Mouse (Mus musculus) intestine, postnatal 0 days (tissue): Measurements from ENCODE around the gene Apobr. TPM values are rescaled to one million over a fixed set of nuclear protein-coding genes. Genes with fewer than 3 reads are reported as not detected.

Source experiments
- ATAC-seq: fragments of 200-750 bp; cut with Nextera tagmentation; 2 replicates; pipeline ENCODE4 v1.8.0; 2017; ENCODE audit warnings: mild to moderate bottlenecking, moderate TSS enrichment, moderate library complexity
- H3K27ac ChIP-seq: fragments of 300-500 bp; sonication (generic); 2 replicates; pipeline ENCODE4 v1.5.1; 2014; ENCODE audit warnings: mild to moderate bottlenecking, low read depth, low read length, moderate library complexity
- H3K27me3 ChIP-seq: fragments of 300-500 bp; sonication (generic); replicated peaks from 2 replicates; pipeline ENCODE4 v1.6.1; 2014; ENCODE audit warnings: low read length, mixed read lengths; ENCODE audit not compliant: control insufficient read depth, insufficient read depth
- H3K36me3 ChIP-seq: fragments of 300-500 bp; sonication (generic); 2 replicates; pipeline ENCODE4 v1.6.1; 2014; ENCODE audit warnings: mild to moderate bottlenecking, moderate library complexity; ENCODE audit not compliant: control insufficient read depth, insufficient read depth
- H3K4me1 ChIP-seq: fragments of 300-500 bp; sonication (generic); replicated peaks from 2 replicates; pipeline ENCODE4 v1.6.1; 2014; ENCODE audit warnings: antibody characterized with exemption, low read length, mixed read lengths; ENCODE audit not compliant: control insufficient read depth, insufficient read depth
- H3K4me2 ChIP-seq: fragments of 300-500 bp; sonication (generic); replicated peaks from 2 replicates; pipeline ENCODE4 v1.6.1; 2014; ENCODE audit warnings: low read depth, mild to moderate bottlenecking, moderate library complexity
- H3K4me3 ChIP-seq: fragments of 300-500 bp; sonication (generic); 2 replicates; pipeline ENCODE4 v1.5.1; 2014; ENCODE audit warnings: low read depth, low read length
- H3K9ac ChIP-seq: fragments of 300-500 bp; sonication (generic); 2 replicates; pipeline ENCODE4 v1.6.1; 2014; ENCODE audit warnings: mild to moderate bottlenecking, low read depth, low read length
- H3K9me3 ChIP-seq: fragments of 300-500 bp; sonication (generic); 2 replicates; pipeline ENCODE4 v1.6.1; 2016; ENCODE audit warnings: mixed run types; ENCODE audit not compliant: control insufficient read depth
- CTCF ChIP-seq: sonication (generic); IDR thresholded peaks from 2 replicates; pipeline ENCODE4 v1.5.1; 2016; ENCODE audit warnings: low read depth, mild to moderate bottlenecking, control low read depth, antibody characterized with exemption, moderate library complexity
- whole genome bisulfite sequencing: fragments of 180-500 bp; shearing (Covaris S2); extraction: QIAGEN DNeasy Blood & Tissue Kit; methylation state at CpG from one replicate; pipeline ENCODE4 v1.1.7; 2014; 5-methylcytosine and 5-hydroxymethylcytosine counted together
- polyA plus RNA-seq: library from polyadenylated mRNA; unstranded; fragments of >200 nt; fragmentation: Nextera tagmentation; extraction: Ambion mirVana; gene quantifications from 2 replicates; pipeline ENCODE4 v1.2.1, GENCODE M21; 2015

The Apobr gene
- polyA plus RNA-seq, 1 experiment from 2014 or later, result 0.57 TPM

GRCm38 (mm10) chr7:126587779-126588178, 3.0 kb downstream of the Apobr start:
- ATAC-seq, result no peak
- Histone ChIP-seq H3K4me3 (no peak overlapping the region), H3K9ac (no peak overlapping the region), H3K27me3 (0 out of 2 replicates have a peak, but pooled peaks cover 2% of the 10 kb centered on the region), H3K27ac (no peak overlapping the region), H3K9me3 (no peaks in the 10 kb centered on the region), H3K4me1 (no peaks in the 10 kb centered on the region), H3K36me3 (no peaks in the 10 kb centered on the region), H3K4me2 (0 out of 2 replicates have a peak overlapping the region, but pooled peaks have one; percentile 21)
- WGBS, result 17% methylated on average over 16 of the region's 16 CpGs
- TF ChIP-seq CTCF, result peak; percentile 86

- 78% methylated on average over 11 of the region's 11 CpGs for WGBS
- no peak for ATAC-seq
- Histone ChIP-seq H3K9me3 (no peaks in the 10 kb centered on the region), H3K27me3 (no peaks in the 10 kb centered on the region), H3K4me3 (no peak within 1 kb of the TSS), H3K4me1 (no peaks in the 10 kb centered on the region), H3K9ac (no peak within 1 kb of the TSS), H3K4me2 (no peak within 1 kb of the TSS), H3K27ac (no peak within 1 kb of the TSS), H3K36me3 (no peaks in the 10 kb centered on the region)
- TF ChIP-seq CTCF, result no peak
Observed at GRCm38 (mm10) chr7:126594862-126595561, 10.3 kb downstream of the Apobr start, which contains the start of gene Il27. Il27 (minus strand) TSS chr7:126594941.

- Histone ChIP-seq H3K4me1 (no peaks in the 10 kb centered on the region), H3K9ac (no peak overlapping the region), H3K27ac (no peak overlapping the region), H3K36me3 (no peaks in the 10 kb centered on the region), H3K9me3 (no peaks in the 10 kb centered on the region), H3K4me3 (no peak overlapping the region), H3K4me2 (no peak overlapping the region), H3K27me3 (no peaks in the 10 kb centered on the region)
- ATAC-seq, result no peak
- WGBS, result 76% methylated on average over 5 of the region's 5 CpGs
- no peak for TF ChIP-seq CTCF
Observed at GRCm38 (mm10) chr7:126595890-126596289, 11.1 kb downstream of the Apobr start.

- Histone ChIP-seq H3K4me2 (no peak overlapping the region), H3K9ac (no peak overlapping the region), H3K4me1 (no peaks in the 10 kb centered on the region), H3K27ac (no peak overlapping the region), H3K4me3 (no peak overlapping the region), H3K36me3 (no peaks in the 10 kb centered on the region), H3K9me3 (no peaks in the 10 kb centered on the region), H3K27me3 (no peaks in the 10 kb centered on the region)
- TF ChIP-seq CTCF, result no peak
- WGBS, result 29% methylated on average over 6 of the region's 6 CpGs
- ATAC-seq, result 0 out of 2 replicates have a peak, but pooled peaks have one; percentile 25
Observed at GRCm38 (mm10) chr7:126596414-126596813, 11.7 kb downstream of the Apobr start.

GRCm38 (mm10) chr7:126598919-126599318, 14.2 kb downstream of the Apobr start:
- Histone ChIP-seq H3K9ac (no peak overlapping the region), H3K4me2 (no peak overlapping the region), H3K27me3 (no peaks in the 10 kb centered on the region), H3K27ac (no peak overlapping the region), H3K36me3 (no peaks in the 10 kb centered on the region), H3K4me3 (no peak overlapping the region), H3K9me3 (no peaks in the 10 kb centered on the region), H3K4me1 (no peaks in the 10 kb centered on the region)
- WGBS, result 74% methylated on average over 6 of the region's 6 CpGs
- no peak for TF ChIP-seq CTCF
- no peak for ATAC-seq

GRCm38 (mm10) chr7:126601896-126602295, 17.2 kb downstream of the Apobr start:
- ATAC-seq, result no peak
- H3K27me3 ChIP-seq, result no peaks in the 10 kb centered on the region

More at GRCm38 (mm10) chr7:126601896-126602295, 17.2 kb downstream of the Apobr start:
- Histone ChIP-seq H3K4me2 (no peak overlapping the region), H3K36me3 (no peaks in the 10 kb centered on the region), H3K9ac (no peak overlapping the region), H3K27ac (no peak overlapping the region), H3K4me1 (no peaks in the 10 kb centered on the region), H3K4me3 (no peak overlapping the region), H3K9me3 (no peaks in the 10 kb centered on the region)
- WGBS, result 35% methylated on average over 5 of the region's 5 CpGs
- TF ChIP-seq CTCF, result no peak
